Mouse (Mus musculus) MEL (cell line): Measurements from ENCODE around the gene Enox1. TPM values are rescaled to one million over a fixed set of nuclear protein-coding genes. Genes with fewer than 3 reads are reported as not detected.

Experiments
- DNase-seq: peaks from one replicate; pipeline ENCODE4 v3.0.0; 2011; ENCODE audit warnings: low read depth, low spot score
- H3K27ac ChIP-seq: 2 replicates; pipeline ENCODE4 v1.5.1; 2012; ENCODE audit warnings: low read depth, mild to moderate bottlenecking, control low read depth, low read length, moderate library complexity; ENCODE audit not compliant: control insufficient read depth
- H3K27me3 ChIP-seq, 2 experiments: fragments of 150-350 bp in 1 of 2; sonication (generic) in 1 of 2; 2 replicates each; pipeline ENCODE4 v1.6.1; 2012; ENCODE audit warnings: low read length in 2 of 2, mild to moderate bottlenecking in 2 of 2, improper control_type of control experiment in 1 of 2, moderate library complexity in 1 of 2; ENCODE audit not compliant: insufficient read depth in 2 of 2, control insufficient read depth in 1 of 2
- H3K36me3 ChIP-seq, 2 experiments: 2 replicates each; pipeline ENCODE4 v1.6.1; 2012 to 2014; ENCODE audit warnings: low read length in 2 of 2, improper control_type of control experiment in 1 of 2, inconsistent platforms in 1 of 2, mild to moderate bottlenecking in 1 of 2; ENCODE audit not compliant: insufficient read depth in 2 of 2, control insufficient read depth in 1 of 2
- H3K4me1 ChIP-seq, 2 experiments: fragments of 150-350 bp in 1 of 2; sonication (generic) in 1 of 2; 2 replicates each; pipeline ENCODE4 v1.6.1; 2012; ENCODE audit warnings: low read length in 2 of 2, improper control_type of control experiment in 1 of 2, mild to moderate bottlenecking in 1 of 2; ENCODE audit not compliant: insufficient read depth in 2 of 2, control insufficient read depth in 1 of 2
- H3K4me3 ChIP-seq, 2 experiments: fragments of 150-350 bp in 1 of 2; sonication (generic) in 1 of 2; 2 replicates each; pipeline ENCODE4 v1.5.1; 2012; ENCODE audit warnings: low read depth in 2 of 2, low read length in 2 of 2, mild to moderate bottlenecking in 2 of 2, moderate library complexity in 2 of 2, control low read depth in 1 of 2, improper control_type of control experiment in 1 of 2; ENCODE audit not compliant: control insufficient read depth in 1 of 2, insufficient read depth in 1 of 2
- H3K79me2 ChIP-seq: 2 replicates; pipeline ENCODE4 v1.6.1; 2012; ENCODE audit warnings: mild to moderate bottlenecking, low read length, moderate library complexity; ENCODE audit not compliant: control insufficient read depth, poor library complexity, insufficient read depth
- H3K9ac ChIP-seq: 2 replicates; pipeline ENCODE4 v1.6.1; 2012; ENCODE audit warnings: low read depth, mild to moderate bottlenecking, control low read depth, low read length, moderate library complexity; ENCODE audit not compliant: control insufficient read depth, poor library complexity, severe bottlenecking
- H3K9me3 ChIP-seq: fragments of 150-350 bp; sonication (generic); replicated peaks from 2 replicates; pipeline ENCODE4 v1.6.1; 2012; ENCODE audit warnings: mild to moderate bottlenecking, low read length, improper control_type of control experiment, moderate library complexity; ENCODE audit not compliant: insufficient read depth
- CHD1 ChIP-seq: IDR thresholded peaks from 2 replicates; pipeline ENCODE4 v1.6.1; 2012; ENCODE audit warnings: low read depth, mild to moderate bottlenecking, inconsistent platforms, low read length, improper control_type of control experiment
- CHD2 ChIP-seq: IDR thresholded peaks from 2 replicates; pipeline ENCODE4 v1.6.1; 2011; ENCODE audit warnings: low read length, improper control_type of control experiment
- CTCF ChIP-seq, 3 experiments: IDR thresholded peaks in 2 of 3; conservative IDR thresholded peaks in 1 of 3; 2 replicates each; pipeline ENCODE4 v1.5.1; 2011 to 2012; ENCODE audit warnings: low read length in 3 of 3, low read depth in 2 of 3, mild to moderate bottlenecking in 2 of 3, improper control_type of control experiment in 1 of 3, inconsistent platforms in 1 of 3, mixed read lengths in 1 of 3, moderate library complexity in 1 of 3; ENCODE audit not compliant: control insufficient read depth in 1 of 3, insufficient read depth in 1 of 3, poor library complexity in 1 of 3, severe bottlenecking in 1 of 3
- E2F4 ChIP-seq: IDR thresholded peaks from 2 replicates; pipeline ENCODE4 v1.6.1; 2011; ENCODE audit warnings: low read depth, low read length, improper control_type of control experiment, borderline replicate concordance
- ELF1 ChIP-seq: IDR thresholded peaks from 2 replicates; pipeline ENCODE4 v1.6.1; 2014; ENCODE audit warnings: low read depth, mild to moderate bottlenecking, inconsistent platforms, low read length, improper control_type of control experiment, moderate library complexity
- ETS1 ChIP-seq: IDR thresholded peaks from 2 replicates; pipeline ENCODE4 v1.6.1; 2012; ENCODE audit warnings: low read depth, mild to moderate bottlenecking, inconsistent platforms, low read length, improper control_type of control experiment, moderate library complexity
- GABPA ChIP-seq: IDR thresholded peaks from 2 replicates; pipeline ENCODE4 v1.6.1; 2012; ENCODE audit warnings: low read depth, mild to moderate bottlenecking, inconsistent platforms, low read length, improper control_type of control experiment, moderate library complexity
- GATA1 ChIP-seq: IDR thresholded peaks from 2 replicates; pipeline ENCODE4 v1.6.1; 2011; ENCODE audit warnings: low read depth, low read length, improper control_type of control experiment
- HCFC1 ChIP-seq: IDR thresholded peaks from 2 replicates; pipeline ENCODE4 v1.6.1; 2012; ENCODE audit warnings: low read depth, mild to moderate bottlenecking, inconsistent platforms, low read length, improper control_type of control experiment, moderate library complexity
- JUND ChIP-seq: IDR thresholded peaks from 2 replicates; pipeline ENCODE4 v1.6.1; 2011; ENCODE audit warnings: low read depth, mild to moderate bottlenecking, improper control_type of control experiment, low read length
- MAX ChIP-seq: IDR thresholded peaks from 2 replicates; pipeline ENCODE4 v1.6.1; 2011; ENCODE audit warnings: low read length, improper control_type of control experiment
- MAZ ChIP-seq: IDR thresholded peaks from 2 replicates; pipeline ENCODE4 v1.6.1; 2012; ENCODE audit warnings: low read depth, mild to moderate bottlenecking, inconsistent platforms, low read length, improper control_type of control experiment
- MEF2A ChIP-seq: IDR thresholded peaks from 2 replicates; pipeline ENCODE4 v1.6.1; 2014; ENCODE audit warnings: low read depth, mild to moderate bottlenecking, inconsistent platforms, low read length, improper control_type of control experiment; ENCODE audit not compliant: poor library complexity, insufficient replicate concordance, severe bottlenecking; ENCODE audit errors: extremely low read depth
- MXI1 ChIP-seq: IDR thresholded peaks from 2 replicates; pipeline ENCODE4 v1.6.1; 2011; ENCODE audit warnings: mild to moderate bottlenecking, low read depth, low read length, improper control_type of control experiment
- MYC ChIP-seq: IDR thresholded peaks from 2 replicates; pipeline ENCODE4 v1.6.1; 2011; ENCODE audit warnings: low read depth, mild to moderate bottlenecking, low read length, improper control_type of control experiment, moderate library complexity
- NELFE ChIP-seq: IDR thresholded peaks from 2 replicates; pipeline ENCODE4 v1.6.1; 2011; ENCODE audit warnings: low read depth, low read length, improper control_type of control experiment
- POLR2A ChIP-seq, 2 experiments: IDR thresholded peaks; 2 replicates each; pipeline ENCODE4 v1.6.1; 2011 to 2012; ENCODE audit warnings: low read length in 2 of 2, mild to moderate bottlenecking in 2 of 2, control low read depth in 1 of 2, improper control_type of control experiment in 1 of 2, low read depth in 1 of 2, moderate library complexity in 1 of 2; ENCODE audit not compliant: control insufficient read depth in 1 of 2, insufficient read depth in 1 of 2, poor library complexity in 1 of 2
- POLR2AphosphoS2 ChIP-seq: IDR thresholded peaks from 2 replicates; pipeline ENCODE4 v1.6.1; 2011; ENCODE audit warnings: low read length, improper control_type of control experiment
- POLR2AphosphoS5 ChIP-seq: IDR thresholded peaks from 2 replicates; pipeline ENCODE4 v1.6.1; 2012; ENCODE audit warnings: low read depth, borderline replicate concordance, mild to moderate bottlenecking, inconsistent platforms, low read length, moderate library complexity, mixed read lengths
- RAD21 ChIP-seq: IDR thresholded peaks from 2 replicates; pipeline ENCODE4 v1.6.1; 2011; ENCODE audit warnings: mild to moderate bottlenecking, low read depth, low read length, improper control_type of control experiment
- RCOR1 ChIP-seq: IDR thresholded peaks from 2 replicates; pipeline ENCODE4 v1.6.1; 2012; ENCODE audit warnings: low read depth, mild to moderate bottlenecking, inconsistent platforms, low read length, improper control_type of control experiment
- TAL1 ChIP-seq: IDR thresholded peaks from 2 replicates; pipeline ENCODE4 v1.6.1; 2012; ENCODE audit warnings: mild to moderate bottlenecking, inconsistent platforms, low read length, moderate library complexity, mixed read lengths
- TBP ChIP-seq: IDR thresholded peaks from 2 replicates; pipeline ENCODE4 v1.8.0; 2011; ENCODE audit warnings: low read depth, low read length, improper control_type of control experiment
- USF1 ChIP-seq: IDR thresholded peaks from 2 replicates; pipeline ENCODE4 v1.6.1; 2014; ENCODE audit warnings: low read depth, mild to moderate bottlenecking, inconsistent platforms, low read length, improper control_type of control experiment, moderate library complexity
- USF2 ChIP-seq, 2 experiments: IDR thresholded peaks; 2 replicates each; pipeline ENCODE4 v1.6.1; 2011 to 2012; ENCODE audit warnings: improper control_type of control experiment in 2 of 2, low read length in 2 of 2, borderline replicate concordance in 1 of 2, inconsistent platforms in 1 of 2, low read depth in 1 of 2, mild to moderate bottlenecking in 1 of 2; ENCODE audit not compliant: insufficient read depth in 1 of 2
- ZKSCAN1 ChIP-seq: IDR thresholded peaks from 2 replicates; pipeline ENCODE4 v1.6.1; 2012; ENCODE audit warnings: low read depth, mild to moderate bottlenecking, inconsistent platforms, low read length, improper control_type of control experiment, moderate library complexity
- ZMIZ1 ChIP-seq: IDR thresholded peaks from 2 replicates; pipeline ENCODE4 v1.6.1; 2012; ENCODE audit warnings: low read depth, mild to moderate bottlenecking, inconsistent platforms, low read length, improper control_type of control experiment, moderate library complexity
- polyA plus RNA-seq, 2 experiments: library from polyadenylated mRNA; stranded (reverse) in 1 of 2; unstranded in 1 of 2; fragments of >175 nt in 1 of 2; fragments of >200 nt in 1 of 2; gene quantifications; 2 replicates each; pipeline versions ENCODE4 v1.2.1 to v1.2.4; 2012; ENCODE audit warnings: low replicate concordance in 2 of 2, low read depth in 1 of 2; ENCODE audit not compliant: insufficient read length in 2 of 2, insufficient read depth in 1 of 2, missing spikeins in 1 of 2
- total RNA-seq: library from RNA; depleted of rRNA; stranded (reverse); fragments of 300-350 nt; gene quantifications from 2 replicates; pipeline ENCODE4 v1.2.3, GENCODE M21; 2012

Enox1 gene
- total and polyA plus RNA-seq, 3 experiments, result not detected

DNA sequence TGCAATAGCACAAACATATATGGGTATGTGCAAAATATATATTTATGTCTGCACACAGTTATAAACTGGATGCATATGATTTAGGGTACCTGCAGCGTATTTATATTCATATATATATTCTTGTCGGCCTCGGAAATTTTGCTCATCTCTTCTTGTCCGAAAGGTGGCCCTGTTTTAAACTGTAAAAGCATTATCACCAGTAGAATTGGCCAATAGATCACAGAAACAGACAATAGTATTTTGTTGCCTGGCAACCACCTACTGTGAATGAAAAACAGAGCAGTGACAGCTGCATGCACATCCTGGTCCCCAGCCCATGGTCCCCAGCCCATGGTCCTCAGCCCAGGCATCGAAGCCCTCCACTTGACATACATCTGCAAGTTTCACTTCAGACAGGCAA is 2.8 kb downstream of the Enox1 start:
- DNase-seq, result no peak
- Histone ChIP-seq H3K4me1 (no peaks in the 10 kb centered on the region), H3K4me3 (no peak overlapping the region), H3K79me2 (no peaks in the 10 kb centered on the region), H3K36me3 (no peaks in the 10 kb centered on the region), H3K27me3 (no peaks in the 10 kb centered on the region), H3K9ac (no peak overlapping the region)
- TF ChIP-seq POLR2AphosphoS2 (no peak), CHD1 (no peak), E2F4 (no peak), CHD2 (no peak), MXI1 (no peak), GATA1 (no peak), USF2 (IDR thresholded peaks at IDR 0.05; ENCODE audit: borderline replicate concordance in 1 of 2, insufficient read depth in 1 of 2, low read depth in 1 of 2, low read length in 2 of 2) (no peak), ZMIZ1 (no peak), TAL1 (no peak), JUND (no peak), MEF2A (no peak), POLR2AphosphoS5 (no peak), TBP (no peak)
- TF ChIP-seq, all 39 proteins: peak for 0
- no peaks in the 10 kb centered on the region for H3K9me3 ChIP-seq
- no peak overlapping the region for H3K27ac ChIP-seq

DNA sequence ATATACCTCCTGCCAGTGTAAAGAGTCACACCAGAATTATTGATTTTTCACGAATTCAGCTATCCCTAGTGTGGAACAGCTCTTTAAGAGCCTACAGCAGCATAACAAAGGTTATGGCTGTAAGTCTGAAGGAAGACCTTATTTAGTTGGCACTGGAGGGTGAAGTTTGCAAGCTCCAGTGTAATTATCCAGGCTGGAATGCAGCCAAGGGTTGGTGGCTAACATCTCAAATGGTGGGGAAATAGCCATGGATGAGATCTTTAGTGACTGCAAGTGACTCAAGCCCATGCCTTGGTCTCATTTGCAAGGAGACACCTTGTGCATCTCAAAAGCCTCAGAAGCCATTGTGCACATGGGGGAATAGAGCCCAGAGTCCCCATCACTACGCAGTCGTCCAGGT is 5.9 kb downstream of the Enox1 start:
- no peak overlapping the region for H3K4me3 ChIP-seq
- TF ChIP-seq POLR2A (IDR thresholded peaks at IDR 0.05; ENCODE audit: control insufficient read depth in 1 of 2, insufficient read depth in 1 of 2, low read depth in 1 of 2, low read length in 2 of 2, poor library complexity in 1 of 2) (no peak), CTCF (IDR thresholded peaks at IDR 0.05 in 2 of 3, conservative IDR thresholded peaks at IDR 0.05 in 1 of 3; ENCODE audit: control insufficient read depth in 1 of 3, insufficient read depth in 1 of 3, low read depth in 2 of 3, low read length in 3 of 3, poor library complexity in 1 of 3, severe bottlenecking in 1 of 3) (no peak), RAD21 (no peak), MAX (no peak), E2F4 (no peak), ZKSCAN1 (no peak), CHD1 (no peak), ELF1 (no peak), USF1 (no peak), ETS1 (no peak), CHD2 (no peak), MAZ (no peak), USF2 (IDR thresholded peaks at IDR 0.05; ENCODE audit: borderline replicate concordance in 1 of 2, insufficient read depth in 1 of 2, low read depth in 1 of 2, low read length in 2 of 2) (no peak), POLR2AphosphoS5 (no peak), MEF2A (no peak), HCFC1 (no peak), RCOR1 (no peak), MYC (no peak), GABPA (no peak), NELFE (no peak)
- TF ChIP-seq, all 39 proteins: peak for 0
- no peak overlapping the region for H3K27ac ChIP-seq
- no peak overlapping the region for H3K9ac ChIP-seq
- no peaks in the 10 kb centered on the region for H3K4me1 ChIP-seq
- H3K36me3 ChIP-seq, result no peaks in the 10 kb centered on the region
- H3K79me2 ChIP-seq, result no peaks in the 10 kb centered on the region
- H3K27me3 ChIP-seq, result no peaks in the 10 kb centered on the region
- no peak for DNase-seq
- H3K9me3 ChIP-seq, result no peaks in the 10 kb centered on the region
